Mouse (Mus musculus): ENCODE data around the gene Rasgrp3. TPM values are rescaled to one million over a fixed set of nuclear protein-coding genes. Genes with fewer than 3 reads are reported as not detected.

Gene Rasgrp3
- polyA plus RNA-seq, 1 experiment from 2014 or later = 4.4 TPM

GRCm38 (mm10) chr17:75551512-75552400, 116.1 kb downstream of the Rasgrp3 start, which contains the start of gene Fam98a:
Gene Fam98a (minus strand): TSS chr17:75551946.
- under 1% methylated on average over 56 of the region's 56 CpGs for WGBS (ENCODE audit: insufficient replicate concordance)
- Histone ChIP-seq H3K4me2 (ENCODE audit: low read depth, low read length) (peak within 1 kb of the TSS; percentile 90), H3K27ac (ENCODE audit: low read length) (peak within 1 kb of the TSS; percentile 66), H3K4me3 (ENCODE audit: low read depth, low read length) (peak within 1 kb of the TSS; percentile 83), H3K9ac (ENCODE audit: low read depth, low read length) (peak within 1 kb of the TSS; percentile 82), H3K36me3 (ENCODE audit: control insufficient read depth, insufficient read depth) (no peaks in the 10 kb centered on the region), H3K27me3 (ENCODE audit: control insufficient read depth, insufficient read depth, low read depth, low read length) (no peaks in the 10 kb centered on the region), H3K4me1 (ENCODE audit: control insufficient read depth, low read depth, low read length) (peaks cover 14% of the 10 kb centered on the region), H3K9me3 (replicated peaks; ENCODE audit: control insufficient read depth, low read length) (no peaks in the 10 kb centered on the region)
- peak; percentile 95 for ATAC-seq (ENCODE audit: low read depth)

- Histone ChIP-seq H3K4me1 (ENCODE audit: control insufficient read depth, low read depth, low read length) (peaks cover 3% of the 10 kb centered on the region), H3K4me2 (ENCODE audit: low read depth, low read length) (no peak overlapping the region), H3K9ac (ENCODE audit: low read depth, low read length) (no peak overlapping the region), H3K4me3 (ENCODE audit: low read depth, low read length) (no peak overlapping the region), H3K36me3 (ENCODE audit: control insufficient read depth, insufficient read depth) (no peaks in the 10 kb centered on the region), H3K9me3 (replicated peaks; ENCODE audit: control insufficient read depth, low read length) (no peaks in the 10 kb centered on the region), H3K27me3 (ENCODE audit: control insufficient read depth, insufficient read depth, low read depth, low read length) (no peaks in the 10 kb centered on the region), H3K27ac (ENCODE audit: low read length) (no peak overlapping the region)
- WGBS (ENCODE audit: insufficient replicate concordance) = 51% methylated on average over 3 of the region's 3 CpGs
- no peak for ATAC-seq (ENCODE audit: low read depth)
These were observed 121.3 kb downstream of the Rasgrp3 start for GRCm38 (mm10) chr17:75557031-75557430.

GRCm38 (mm10) chr17:75558041-75558440, 122.3 kb downstream of the Rasgrp3 start:
- H3K9ac ChIP-seq (ENCODE audit: low read depth, low read length) = no peak overlapping the region
- H3K36me3 ChIP-seq (ENCODE audit: control insufficient read depth, insufficient read depth) = no peaks in the 10 kb centered on the region
- H3K4me1 ChIP-seq (ENCODE audit: control insufficient read depth, low read depth, low read length) = no peaks in the 10 kb centered on the region
- no peaks in the 10 kb centered on the region for H3K9me3 ChIP-seq (replicated peaks; ENCODE audit: control insufficient read depth, low read length)
- H3K4me3 ChIP-seq (ENCODE audit: low read depth, low read length) = no peak overlapping the region
- no peak overlapping the region for H3K4me2 ChIP-seq (ENCODE audit: low read depth, low read length)
- H3K27ac ChIP-seq (ENCODE audit: low read length) = no peak overlapping the region
- ATAC-seq (ENCODE audit: low read depth) = no peak
- no peaks in the 10 kb centered on the region for H3K27me3 ChIP-seq (ENCODE audit: control insufficient read depth, insufficient read depth, low read depth, low read length)
- WGBS (ENCODE audit: insufficient replicate concordance) = 82% methylated on average over 2 of the region's 2 CpGs

- 52% methylated on average over 7 of the region's 7 CpGs for WGBS (ENCODE audit: insufficient replicate concordance)
- ATAC-seq (ENCODE audit: low read depth) = no peak
- no peaks in the 10 kb centered on the region for H3K27me3 ChIP-seq (ENCODE audit: control insufficient read depth, insufficient read depth, low read depth, low read length)
- H3K27ac ChIP-seq (ENCODE audit: low read length) = no peak overlapping the region
- H3K36me3 ChIP-seq (ENCODE audit: control insufficient read depth, insufficient read depth) = no peaks in the 10 kb centered on the region
- no peak overlapping the region for H3K4me2 ChIP-seq (ENCODE audit: low read depth, low read length)
- H3K4me3 ChIP-seq (ENCODE audit: low read depth, low read length) = no peak overlapping the region
- H3K9ac ChIP-seq (ENCODE audit: low read depth, low read length) = no peak overlapping the region
- H3K9me3 ChIP-seq (replicated peaks; ENCODE audit: control insufficient read depth, low read length) = no peaks in the 10 kb centered on the region
- H3K4me1 ChIP-seq (ENCODE audit: control insufficient read depth, low read depth, low read length) = no peaks in the 10 kb centered on the region
These were observed 139.9 kb downstream of the Rasgrp3 start for GRCm38 (mm10) chr17:75575608-75576007.

Other genes with a start within 250 kb of the Rasgrp3 start
- 10.7 and 11.1 TPM in 2 replicates for gene Fam98a, start 116.0 kb downstream of the Rasgrp3 start, polyA plus RNA-seq (2015; fragmentation: Nextera tagmentation; extraction: Ambion mirVana)

All from liver, embryonic 16.5 days (tissue).